Mouse (Mus musculus) right cerebral cortex, postnatal 25 days (tissue): ENCODE data around the gene Snai3.

Experiments used
- DNase-seq: peaks from one replicate; pipeline ENCODE4 v3.0.0; 2022

Gene Snai3

DNA sequence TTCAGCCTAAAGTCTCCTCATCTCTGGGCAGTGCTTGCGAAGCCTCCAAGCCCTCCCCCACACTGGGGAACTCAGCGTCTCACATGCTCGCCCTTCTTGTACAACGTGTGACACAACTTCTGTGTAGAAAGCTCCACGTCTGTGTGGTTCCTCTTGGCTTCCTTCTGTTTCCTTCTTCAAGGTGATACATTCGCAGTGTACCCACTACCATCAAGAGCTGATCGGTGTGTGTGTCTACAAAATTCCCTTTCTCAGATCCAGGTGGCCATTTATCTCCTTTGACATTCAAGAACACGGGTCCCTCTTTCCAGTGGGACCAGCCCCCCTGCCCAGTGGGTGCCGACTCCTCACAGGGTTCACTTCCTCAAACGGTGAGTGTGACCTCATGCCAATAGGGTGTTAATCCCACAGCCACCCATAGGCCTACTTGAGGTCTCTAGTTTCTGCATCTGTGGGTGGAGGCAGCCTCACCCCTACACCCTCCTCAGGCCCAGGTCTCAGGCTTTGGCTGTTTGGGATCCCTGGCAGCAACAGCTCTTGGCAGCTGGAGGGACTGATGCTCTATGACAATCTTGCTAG lies 30.4 kb downstream of the Snai3 start:
- no peak for DNase-seq

GRCm38 (mm10) chr8:122428163-122428562 lies 32.4 kb downstream of the Snai3 start:
- no peak for DNase-seq

GRCm38 (mm10) chr8:122427607-122428006 lies 32.9 kb downstream of the Snai3 start:
- DNase-seq: no peak

GRCm38 (mm10) chr8:122426145-122426544 lies 34.4 kb downstream of the Snai3 start:
- no peak for DNase-seq

GRCm38 (mm10) chr8:122423659-122424058 lies 36.9 kb downstream of the Snai3 start:
- DNase-seq: no peak

DNA sequence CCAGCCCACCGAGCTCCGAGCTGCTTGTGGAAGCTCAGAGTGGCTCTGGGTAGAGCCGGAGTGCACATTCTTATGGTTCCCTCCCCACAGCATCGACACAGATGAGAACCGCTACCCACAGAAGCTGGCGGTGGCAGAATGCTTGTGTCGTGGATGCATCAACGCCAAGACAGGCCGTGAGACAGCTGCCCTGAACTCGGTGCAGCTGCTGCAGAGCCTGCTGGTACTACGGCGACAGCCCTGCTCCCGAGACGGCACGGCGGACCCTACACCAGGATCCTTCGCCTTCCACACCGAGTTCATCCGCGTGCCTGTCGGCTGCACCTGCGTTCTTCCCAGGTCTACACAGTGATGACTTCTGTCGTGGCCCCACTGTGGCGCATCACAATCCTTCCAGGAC lies 37.3 kb downstream of the Snai3 start:
- DNase-seq: no peak

GRCm38 (mm10) chr8:122421376-122422070 lies 39.0 kb downstream of the Snai3 start, which contains the start of gene Il17c:
Il17c (plus strand) TSS chr8:122422020.
- no peak for DNase-seq

DNA sequence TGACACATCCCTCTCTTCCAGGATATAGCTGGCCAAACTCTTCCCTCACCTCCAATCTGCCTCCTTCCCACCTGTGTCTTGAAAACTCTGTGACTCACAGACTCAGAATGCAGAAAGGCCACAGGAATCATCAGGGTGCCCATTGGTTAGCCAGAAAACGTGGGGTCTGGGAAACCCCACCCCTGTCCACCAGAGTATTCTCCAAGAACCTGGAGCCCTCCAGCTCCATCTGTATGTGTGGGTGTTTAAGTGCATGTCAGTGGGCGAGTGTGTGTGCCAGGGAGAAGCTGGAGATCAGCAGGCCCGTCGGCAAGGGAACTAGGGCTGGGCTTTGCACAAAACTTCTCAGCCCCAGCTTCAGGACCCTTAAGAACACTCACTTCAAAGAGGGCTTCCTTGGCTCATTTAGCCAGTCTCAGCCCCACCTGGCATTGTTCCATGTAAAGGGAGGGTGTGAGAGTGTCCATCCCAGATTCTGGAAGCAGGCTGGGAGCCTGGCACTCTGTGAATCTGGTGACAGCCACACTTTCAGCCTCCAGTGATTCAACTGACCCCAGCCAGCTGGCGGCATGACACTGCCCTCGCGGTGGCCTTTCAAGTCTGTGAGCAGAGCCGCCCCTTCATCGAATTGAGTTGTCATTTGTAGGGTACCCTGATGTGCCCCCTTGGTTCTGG lies 40.5 kb downstream of the Snai3 start:
- peak; percentile 42 for DNase-seq

DNA sequence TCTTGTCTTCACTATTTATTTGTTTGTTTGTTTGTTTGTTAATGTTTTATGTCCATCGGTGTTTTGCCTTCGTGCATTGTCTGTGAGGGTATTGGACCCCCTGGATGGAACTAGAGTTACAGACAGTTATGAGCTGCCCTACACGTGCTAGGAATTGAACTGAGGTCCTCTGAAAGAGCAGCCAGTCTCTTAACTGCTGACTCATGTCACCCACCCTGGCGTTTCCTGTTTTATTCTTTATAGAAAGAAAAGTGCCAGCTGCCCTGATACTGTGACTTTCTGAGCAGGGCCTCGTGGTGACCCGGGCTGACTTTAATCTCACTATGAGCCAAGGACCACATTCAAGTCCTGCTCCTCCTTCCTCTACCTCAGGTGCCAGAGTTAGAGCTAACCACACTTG lies 45.0 kb downstream of the Snai3 start:
- no peak for DNase-seq

GRCm38 (mm10) chr8:122414311-122414710 lies 46.2 kb downstream of the Snai3 start:
- no peak for DNase-seq

- DNase-seq: no peak
Measured at GRCm38 (mm10) chr8:122407678-122408077, 52.9 kb downstream of the Snai3 start.

DNA sequence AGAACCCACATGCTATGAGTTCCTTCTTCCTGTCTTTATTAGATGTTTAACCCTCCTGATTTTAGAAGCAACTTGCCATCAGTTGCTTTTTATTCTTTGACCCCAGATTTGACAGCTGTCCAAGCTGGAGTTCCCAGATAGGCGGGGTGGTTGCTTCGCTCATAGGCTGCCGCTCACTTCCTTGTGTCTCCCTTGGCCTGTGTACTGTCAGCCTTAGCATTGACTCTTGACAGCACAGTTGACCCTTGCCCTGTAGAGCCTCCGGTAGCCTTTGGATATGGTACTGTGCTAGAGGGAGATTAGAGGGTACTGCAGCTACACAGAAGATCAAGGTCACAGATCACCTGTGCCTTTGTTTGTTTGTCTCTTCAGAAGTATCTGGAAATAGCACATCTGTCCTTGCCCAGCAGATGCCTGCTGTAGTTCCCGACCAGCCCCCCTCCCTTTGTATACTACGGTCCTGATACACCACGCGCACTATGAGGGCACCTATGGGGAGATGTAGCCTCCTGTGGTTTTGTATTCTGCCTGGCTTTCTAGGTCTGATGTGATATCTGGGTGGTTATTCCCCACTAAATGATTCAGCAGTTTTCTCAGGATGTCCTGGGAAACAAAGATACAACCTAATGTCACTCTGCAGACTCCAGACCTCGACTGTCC lies 55.3 kb downstream of the Snai3 start:
- DNase-seq: no peak
